Mouse (Mus musculus) stomach, postnatal 0 days (tissue): ENCODE measurements around the gene Skap1. TPM values are rescaled to one million over a fixed set of nuclear protein-coding genes. Genes with fewer than 3 reads are reported as not detected.

Source experiments
- ATAC-seq: fragments of 200-750 bp; cut with Nextera tagmentation; 2 replicates; pipeline ENCODE4 v1.8.0; 2017; ENCODE audit not compliant: low FRiP score, low TSS enrichment
- DNase-seq: peaks from one replicate; pipeline ENCODE4 v3.0.0-alpha.2; 2016; ENCODE audit warnings: low spot score
- H3K27ac ChIP-seq: fragments of 300-500 bp; sonication (generic); replicated peaks from 2 replicates; pipeline ENCODE4 v1.5.1; 2014; ENCODE audit warnings: mild to moderate bottlenecking, control low read depth
- H3K27me3 ChIP-seq: fragments of 300-500 bp; sonication (generic); 2 replicates; pipeline ENCODE4 v1.6.1; 2014; ENCODE audit warnings: low read length; ENCODE audit not compliant: control insufficient read depth, insufficient read depth
- H3K36me3 ChIP-seq: fragments of 300-500 bp; sonication (generic); 2 replicates; pipeline ENCODE4 v1.6.1; 2014; ENCODE audit warnings: low read length, mixed read lengths; ENCODE audit not compliant: control insufficient read depth, insufficient read depth
- H3K4me1 ChIP-seq: fragments of 300-500 bp; sonication (generic); replicated peaks from 2 replicates; pipeline ENCODE4 v1.6.1; 2014; ENCODE audit warnings: antibody characterized with exemption; ENCODE audit not compliant: control insufficient read depth, insufficient read depth
- H3K4me2 ChIP-seq: fragments of 300-500 bp; sonication (generic); replicated peaks from 2 replicates; pipeline ENCODE4 v1.6.1; 2014; ENCODE audit warnings: low read depth, mild to moderate bottlenecking, control low read depth, moderate library complexity
- H3K4me3 ChIP-seq: fragments of 300-500 bp; sonication (generic); 2 replicates; pipeline ENCODE4 v1.5.1; 2014; ENCODE audit warnings: low read depth, low read length, control low read depth
- H3K9ac ChIP-seq: fragments of 300-500 bp; sonication (generic); 2 replicates; pipeline ENCODE4 v1.6.1; 2014; ENCODE audit warnings: mild to moderate bottlenecking, low read length, control low read depth, mixed read lengths
- H3K9me3 ChIP-seq: fragments of 300-500 bp; sonication (generic); 2 replicates; pipeline ENCODE4 v1.6.1; 2016; ENCODE audit warnings: low read length; ENCODE audit not compliant: control insufficient read depth
- CTCF ChIP-seq: IDR thresholded peaks from 2 replicates; pipeline ENCODE4 v1.5.1; 2016; ENCODE audit warnings: antibody characterized with exemption, low read depth, mild to moderate bottlenecking, moderate library complexity
- EP300 ChIP-seq: optimal IDR thresholded peaks from 2 replicates; pipeline ENCODE3; 2016; ENCODE audit warnings: antibody characterized with exemption
- WGBS: fragments of 180-500 bp; shearing (Covaris S2); extraction: QIAGEN DNeasy Blood & Tissue Kit; methylation state at CpG from one replicate; pipeline ENCODE4 v1.1.7; 2014; 5-methylcytosine and 5-hydroxymethylcytosine counted together
- polyA plus RNA-seq: library from polyadenylated mRNA; unstranded; fragments of >200 nt; fragmentation: Nextera tagmentation; extraction: Ambion mirVana; gene quantifications from 2 replicates; pipeline ENCODE4 v1.2.1, GENCODE M21; 2015

The Skap1 gene
- polyA plus RNA-seq, 1 experiment from 2014 or later, result 0.56 TPM

- Histone ChIP-seq H3K36me3 (no peaks in the 10 kb centered on the region), H3K27me3 (no peaks in the 10 kb centered on the region), H3K27ac (no peak overlapping the region), H3K4me3 (no peak overlapping the region), H3K4me2 (no peak overlapping the region), H3K4me1 (no peaks in the 10 kb centered on the region), H3K9ac (no peak overlapping the region), H3K9me3 (no peaks in the 10 kb centered on the region)
- DNase-seq (no peak), ATAC-seq (no peak)
- WGBS, result 81% methylated on average over 2 of the region's 2 CpGs
- TF ChIP-seq EP300 (no peak), CTCF (no peak)
Observed at GRCm38 (mm10) chr11:96429062-96429461, 35.3 kb upstream of the Skap1 start.

GRCm38 (mm10) chr11:96429891-96430290 is 34.5 kb upstream of the Skap1 start:
- H3K9me3 ChIP-seq, result no peaks in the 10 kb centered on the region
- H3K36me3 ChIP-seq, result no peaks in the 10 kb centered on the region
- H3K9ac ChIP-seq, result no peak overlapping the region
- no peak overlapping the region for H3K4me3 ChIP-seq
- H3K27ac ChIP-seq, result no peak overlapping the region
- DNase-seq (no peak), ATAC-seq (no peak)
- WGBS, result 77% methylated on average over 5 of the region's 5 CpGs
- no peaks in the 10 kb centered on the region for H3K27me3 ChIP-seq
- H3K4me1 ChIP-seq, result no peaks in the 10 kb centered on the region
- no peak for TF ChIP-seq EP300
- TF ChIP-seq CTCF, result no peak
- H3K4me2 ChIP-seq, result no peak overlapping the region

- DNase-seq, result no peak
- ATAC-seq, result no peak
- 42% methylated on average over 9 of the region's 9 CpGs for WGBS
- Histone ChIP-seq H3K9me3 (no peaks in the 10 kb centered on the region), H3K4me3 (no peak overlapping the region), H3K4me2 (no peak overlapping the region), H3K9ac (no peak overlapping the region), H3K27me3 (no peaks in the 10 kb centered on the region), H3K27ac (no peak overlapping the region), H3K36me3 (no peaks in the 10 kb centered on the region), H3K4me1 (no peaks in the 10 kb centered on the region)
- TF ChIP-seq CTCF (no peak), EP300 (no peak)
Observed at GRCm38 (mm10) chr11:96431871-96432270, 32.5 kb upstream of the Skap1 start.

GRCm38 (mm10) chr11:96434888-96435287 is 29.5 kb upstream of the Skap1 start:
- no peak overlapping the region for H3K4me3 ChIP-seq
- WGBS, result 73% methylated on average over 6 of the region's 6 CpGs
- no peak overlapping the region for H3K9ac ChIP-seq
- no peak for ATAC-seq
- no peaks in the 10 kb centered on the region for H3K36me3 ChIP-seq
- H3K4me1 ChIP-seq, result no peaks in the 10 kb centered on the region
- H3K27me3 ChIP-seq, result no peaks in the 10 kb centered on the region
- no peaks in the 10 kb centered on the region for H3K9me3 ChIP-seq
- TF ChIP-seq CTCF (no peak), EP300 (no peak)
- H3K4me2 ChIP-seq, result no peak overlapping the region
- DNase-seq, result no peak
- H3K27ac ChIP-seq, result no peak overlapping the region

GRCm38 (mm10) chr11:96436525-96436924 is 27.9 kb upstream of the Skap1 start:
- WGBS, result 59% methylated on average over 7 of the region's 7 CpGs
- no peaks in the 10 kb centered on the region for H3K4me1 ChIP-seq
- H3K9ac ChIP-seq, result no peak overlapping the region
- TF ChIP-seq CTCF, result no peak
- H3K4me3 ChIP-seq, result no peak overlapping the region
- DNase-seq (no peak), ATAC-seq (no peak)
- H3K36me3 ChIP-seq, result no peaks in the 10 kb centered on the region
- no peak overlapping the region for H3K27ac ChIP-seq
- no peaks in the 10 kb centered on the region for H3K9me3 ChIP-seq
- H3K27me3 ChIP-seq, result no peaks in the 10 kb centered on the region
- no peak overlapping the region for H3K4me2 ChIP-seq

GRCm38 (mm10) chr11:96438787-96439186 is 25.6 kb upstream of the Skap1 start:
- Histone ChIP-seq H3K27me3 (no peaks in the 10 kb centered on the region), H3K27ac (no peak overlapping the region), H3K4me3 (no peak overlapping the region), H3K4me2 (no peak overlapping the region), H3K4me1 (no peaks in the 10 kb centered on the region), H3K36me3 (no peaks in the 10 kb centered on the region), H3K9ac (no peak overlapping the region), H3K9me3 (no peaks in the 10 kb centered on the region)
- TF ChIP-seq EP300 (no peak), CTCF (peak; percentile 84)
- DNase-seq (peak; percentile 67), ATAC-seq (no peak)
- 14% methylated on average over 7 of the region's 7 CpGs for WGBS
